Mouse (Mus musculus): ENCODE results near the gene Slc3a2. TPM values are rescaled to one million over a fixed set of nuclear protein-coding genes. Genes with fewer than 3 reads are reported as not detected.
"Not testable (repeated sequence)": the region's sequence is repeated elsewhere in the genome, so short reads cannot be mapped to it uniquely, and the experiment has no call there.

Slc3a2 gene
- polyA plus RNA-seq, 1 experiment = 41.0 TPM

GRCm38 (mm10) chr19:8739646-8740045 lies 16.5 kb upstream of the Slc3a2 start:
- H3K4me1 ChIP-seq (ENCODE audit: control insufficient read depth, insufficient read depth, insufficient read length, low read length) = peaks cover 8% of the 10 kb centered on the region
- no peak overlapping the region for H3K4me3 ChIP-seq (ENCODE audit: insufficient read depth, low read depth, low read length)
- H3K27ac ChIP-seq (replicated peaks; ENCODE audit: low read depth, low read length) = no peak overlapping the region

- Histone ChIP-seq H3K4me3 (ENCODE audit: insufficient read depth, low read depth, low read length) (no peak overlapping the region), H3K4me1 (ENCODE audit: control insufficient read depth, insufficient read depth, insufficient read length, low read length) (peaks cover 8% of the 10 kb centered on the region), H3K27ac (replicated peaks; ENCODE audit: low read depth, low read length) (no peak overlapping the region)
These were observed 15.7 kb upstream of the Slc3a2 start for GRCm38 (mm10) chr19:8738911-8739310.

- peak overlapping the region; percentile 91 for H3K4me3 ChIP-seq (ENCODE audit: insufficient read depth, low read depth, low read length)
- no peak overlapping the region for H3K27ac ChIP-seq (replicated peaks; ENCODE audit: low read depth, low read length)
- peaks cover 2% of the 10 kb centered on the region; the same call in 1 of the 2 replicates for H3K4me1 ChIP-seq (ENCODE audit: control insufficient read depth, insufficient read depth, insufficient read length, low read length)
These were observed 12.9 kb upstream of the Slc3a2 start for GRCm38 (mm10) chr19:8736160-8736467.

GRCm38 (mm10) chr19:8735389-8736159 lies 12.4 kb upstream of the Slc3a2 start, which contains the start of gene Wdr74:
TSS of gene Wdr74 (plus strand) at chr19:8735827.
- Histone ChIP-seq H3K4me3 (ENCODE audit: insufficient read depth, low read depth, low read length) (peak within 1 kb of the TSS; percentile 91), H3K4me1 (ENCODE audit: control insufficient read depth, insufficient read depth, insufficient read length, low read length) (peaks cover 2% of the 10 kb centered on the region; the same call in 1 of the 2 replicates), H3K27ac (replicated peaks; ENCODE audit: low read depth, low read length) (peak within 1 kb of the TSS; percentile 64)

GRCm38 (mm10) chr19:8734334-8734733 lies 11.2 kb upstream of the Slc3a2 start:
- Histone ChIP-seq H3K4me1 (ENCODE audit: control insufficient read depth, insufficient read depth, insufficient read length, low read length) (peaks cover 2% of the 10 kb centered on the region; the same call in 1 of the 2 replicates), H3K4me3 (ENCODE audit: insufficient read depth, low read depth, low read length) (no peak overlapping the region), H3K27ac (replicated peaks; ENCODE audit: low read depth, low read length) (no peak overlapping the region)

GRCm38 (mm10) chr19:8728335-8729099 lies 5.3 kb upstream of the Slc3a2 start:
- H3K4me3 ChIP-seq (ENCODE audit: insufficient read depth, low read depth, low read length); H3K4me1 ChIP-seq (ENCODE audit: control insufficient read depth, insufficient read depth, insufficient read length, low read length); H3K27ac ChIP-seq (replicated peaks; ENCODE audit: low read depth, low read length): not testable (repeated sequence)

- H3K4me3 ChIP-seq (ENCODE audit: insufficient read depth, low read depth, low read length) = no peak overlapping the region
- H3K27ac ChIP-seq (replicated peaks; ENCODE audit: low read depth, low read length) = no peak overlapping the region
- no peaks in the 10 kb centered on the region for H3K4me1 ChIP-seq (ENCODE audit: control insufficient read depth, insufficient read depth, insufficient read length, low read length)
These were observed 4.4 kb upstream of the Slc3a2 start for GRCm38 (mm10) chr19:8727495-8728114.

- no peak overlapping the region for H3K4me3 ChIP-seq (ENCODE audit: insufficient read depth, low read depth, low read length)
- H3K4me1 ChIP-seq (ENCODE audit: control insufficient read depth, insufficient read depth, insufficient read length, low read length) = no peaks in the 10 kb centered on the region
- H3K27ac ChIP-seq (replicated peaks; ENCODE audit: low read depth, low read length) = no peak overlapping the region
These were observed 3.6 kb upstream of the Slc3a2 start for GRCm38 (mm10) chr19:8726609-8727390.

- H3K4me1 ChIP-seq (ENCODE audit: control insufficient read depth, insufficient read depth, insufficient read length, low read length) = no peaks in the 10 kb centered on the region
- no peak overlapping the region for H3K4me3 ChIP-seq (ENCODE audit: insufficient read depth, low read depth, low read length)
- H3K27ac ChIP-seq (replicated peaks; ENCODE audit: low read depth, low read length) = no peak overlapping the region
These were observed 2.0 kb upstream of the Slc3a2 start for GRCm38 (mm10) chr19:8725081-8725613.

- no peak overlapping the region for H3K27ac ChIP-seq (replicated peaks; ENCODE audit: low read depth, low read length)
- peak overlapping the region; percentile 23 for H3K4me3 ChIP-seq (ENCODE audit: insufficient read depth, low read depth, low read length)
- no peaks in the 10 kb centered on the region for H3K4me1 ChIP-seq (ENCODE audit: control insufficient read depth, insufficient read depth, insufficient read length, low read length)
These were observed 1.2 kb upstream of the Slc3a2 start for GRCm38 (mm10) chr19:8724392-8724791.

- H3K4me1 ChIP-seq (ENCODE audit: control insufficient read depth, insufficient read depth, insufficient read length, low read length) = no peaks in the 10 kb centered on the region
- H3K4me3 ChIP-seq (ENCODE audit: insufficient read depth, low read depth, low read length) = peak overlapping the region; percentile 74
- H3K27ac ChIP-seq (replicated peaks; ENCODE audit: low read depth, low read length) = peak overlapping the region; percentile 70
These were observed 591 bp upstream of the Slc3a2 start for GRCm38 (mm10) chr19:8723574-8724346.

- H3K4me3 ChIP-seq (ENCODE audit: insufficient read depth, low read depth, low read length) = peak overlapping the region; percentile 64
- no peaks in the 10 kb centered on the region for H3K4me1 ChIP-seq (ENCODE audit: control insufficient read depth, insufficient read depth, insufficient read length, low read length)
- peak overlapping the region; percentile 79 for H3K27ac ChIP-seq (replicated peaks; ENCODE audit: low read depth, low read length)
These were observed 636 bp downstream of the Slc3a2 start for GRCm38 (mm10) chr19:8722559-8722906.

- no peak overlapping the region for H3K27ac ChIP-seq (replicated peaks; ENCODE audit: low read depth, low read length)
- H3K4me1 ChIP-seq (ENCODE audit: control insufficient read depth, insufficient read depth, insufficient read length, low read length) = no peaks in the 10 kb centered on the region
- H3K4me3 ChIP-seq (ENCODE audit: insufficient read depth, low read depth, low read length) = no peak overlapping the region
These were observed 1.1 kb downstream of the Slc3a2 start for GRCm38 (mm10) chr19:8722021-8722420.

GRCm38 (mm10) chr19:8721378-8721777 lies 1.8 kb downstream of the Slc3a2 start:
- Histone ChIP-seq H3K27ac (replicated peaks; ENCODE audit: low read depth, low read length) (no peak overlapping the region), H3K4me3 (ENCODE audit: insufficient read depth, low read depth, low read length) (no peak overlapping the region), H3K4me1 (ENCODE audit: control insufficient read depth, insufficient read depth, insufficient read length, low read length) (no peaks in the 10 kb centered on the region)

Data from brown adipose tissue, adult 24 weeks (tissue).